Mouse (Mus musculus) ES-E14 (cell line): ENCODE measurements around the gene D7Ertd443e. TPM values are rescaled to one million over a fixed set of nuclear protein-coding genes. Genes with fewer than 3 reads are reported as not detected.
A peak's percentile ranks its signal among the peaks of the same experiment; 100 is the strongest.

ENCODE experiments used
- DNase-seq: peaks from one replicate; pipeline ENCODE4 v3.0.0-alpha.2; 2013; ENCODE audit warnings: low read depth, low spot score
- H3K27ac ChIP-seq: 2 replicates; pipeline ENCODE4 v1.5.1; 2012; ENCODE audit warnings: low read depth, mild to moderate bottlenecking, low read length, moderate library complexity, mixed read lengths; ENCODE audit not compliant: poor library complexity, insufficient read depth, severe bottlenecking
- H3K36me3 ChIP-seq: 2 replicates; pipeline ENCODE4 v1.6.1; 2012; ENCODE audit warnings: mild to moderate bottlenecking, low read length, moderate library complexity, mixed read lengths; ENCODE audit not compliant: control insufficient read depth, poor library complexity, insufficient read depth, severe bottlenecking
- H3K4me1 ChIP-seq, 2 experiments: fragments of 150-350 bp in 1 of 2; sonication (generic) in 1 of 2; 2 replicates each; pipeline ENCODE4 v1.6.1; 2012; ENCODE audit warnings: low read length in 2 of 2, mild to moderate bottlenecking in 1 of 2, mixed read lengths in 1 of 2; ENCODE audit not compliant: control insufficient read depth in 2 of 2, insufficient read depth in 2 of 2, poor library complexity in 1 of 2
- H3K4me3 ChIP-seq, 2 experiments: fragments of 150-350 bp in 1 of 2; sonication (generic) in 1 of 2; 2 replicates each; pipeline ENCODE4 v1.5.1; 2012; ENCODE audit warnings: low read length in 2 of 2, low read depth in 1 of 2, mild to moderate bottlenecking in 1 of 2, mixed read lengths in 1 of 2; ENCODE audit not compliant: insufficient read depth in 1 of 2, poor library complexity in 1 of 2, severe bottlenecking in 1 of 2
- H3K9ac ChIP-seq: 2 replicates; pipeline ENCODE4 v1.6.1; 2012; ENCODE audit warnings: low read depth, mild to moderate bottlenecking, low read length, mixed read lengths; ENCODE audit not compliant: poor library complexity, insufficient read depth, severe bottlenecking
- H3K9me3 ChIP-seq: fragments of 150-350 bp; sonication (generic); 2 replicates; pipeline ENCODE4 v1.6.1; 2012; ENCODE audit warnings: low read depth, mild to moderate bottlenecking, low read length; ENCODE audit not compliant: control insufficient read depth, insufficient read depth
- CHD2 ChIP-seq: IDR thresholded peaks from 2 replicates; pipeline ENCODE4 v1.6.1; 2014; ENCODE audit warnings: mild to moderate bottlenecking, low read depth, low read length, inconsistent platforms
- HCFC1 ChIP-seq: IDR thresholded peaks from 2 replicates; pipeline ENCODE4 v1.6.1; 2012; ENCODE audit warnings: low read length, inconsistent platforms, borderline replicate concordance; ENCODE audit not compliant: insufficient read depth
- MAFK ChIP-seq: IDR thresholded peaks from 2 replicates; pipeline ENCODE4 v1.6.1; 2014; ENCODE audit warnings: mild to moderate bottlenecking, low read depth, low read length, inconsistent platforms; ENCODE audit not compliant: insufficient read depth
- ZC3H11A ChIP-seq: IDR thresholded peaks from 2 replicates; pipeline ENCODE4 v1.6.1; 2012; ENCODE audit warnings: low read depth, mild to moderate bottlenecking, inconsistent platforms, low read length, borderline replicate concordance
- ZNF384 ChIP-seq: IDR thresholded peaks from 2 replicates; pipeline ENCODE4 v1.6.1; 2012; ENCODE audit warnings: low read depth, low read length, inconsistent platforms
- in situ Hi-C, 2 experiments: fragments of 600-800 bp; cut with MboI; formaldehyde crosslinking; loops; one replicate each; pipeline ENCODE4 v1.15.1; 2025; ENCODE audit warnings: low sequenced_read_pairs in 2 of 2, inconsistent platforms in 1 of 2; ENCODE audit not compliant: unreplicated experiment in 2 of 2
- total RNA-seq: library from RNA; depleted of rRNA; stranded (reverse); fragments of 300-350 nt; gene quantifications from 2 replicates; pipeline ENCODE4 v1.2.3, GENCODE M21; 2012

Gene D7Ertd443e
- total RNA-seq, 1 experiment: not detected

GRCm38 (mm10) chr7:134263146-134263906 lies 122.1 kb downstream of the D7Ertd443e start:
- in situ Hi-C loops: no loop called here
- Histone ChIP-seq H3K36me3 (no peaks in the 10 kb centered on the region), H3K9ac (no peak overlapping the region), H3K4me1 (peaks cover 0 to 3% of the 10 kb centered on the region in 2 experiments; a peak in 1 of 4 replicates), H3K27ac (no peak overlapping the region), H3K9me3 (no peaks in the 10 kb centered on the region), H3K4me3 (no peak overlapping the region)
- DNase-seq: peak; percentile 87
- TF ChIP-seq CHD2 (no peak), HCFC1 (no peak), MAFK (no peak), ZC3H11A (no peak), ZNF384 (no peak)

- no peaks in the 10 kb centered on the region for H3K9me3 ChIP-seq
- TF ChIP-seq HCFC1 (no peak), ZNF384 (peak; percentile 79), ZC3H11A (no peak), MAFK (peak; percentile 66), CHD2 (no peak)
- H3K4me1 ChIP-seq: peaks cover 0 to 3% of the 10 kb centered on the region in 2 experiments; a peak in 1 of 4 replicates
- no peak overlapping the region for H3K4me3 ChIP-seq
- no peak overlapping the region for H3K27ac ChIP-seq
- no peaks in the 10 kb centered on the region for H3K36me3 ChIP-seq
- DNase-seq: no peak
- no peak overlapping the region for H3K9ac ChIP-seq
- in situ Hi-C loops: no loop called here
These were observed 124.3 kb downstream of the D7Ertd443e start for GRCm38 (mm10) chr7:134261003-134261701.

- Histone ChIP-seq H3K9ac (no peak overlapping the region), H3K4me1 (peaks cover 0 to 3% of the 10 kb centered on the region in 2 experiments; a peak in 2 of 4 replicates), H3K9me3 (no peaks in the 10 kb centered on the region), H3K4me3 (no peak overlapping the region), H3K36me3 (no peaks in the 10 kb centered on the region), H3K27ac (no peak overlapping the region)
- in situ Hi-C loops: no loop called here
- no peak for DNase-seq
- TF ChIP-seq ZNF384 (no peak), HCFC1 (no peak), ZC3H11A (no peak), MAFK (no peak), CHD2 (no peak)
These were observed 135.1 kb downstream of the D7Ertd443e start for GRCm38 (mm10) chr7:134250273-134250870.

GRCm38 (mm10) chr7:134248041-134248440 lies 137.4 kb downstream of the D7Ertd443e start:
- in situ Hi-C loops: no loop called here
- no peak for DNase-seq
- TF ChIP-seq MAFK: no peak
- no peak for TF ChIP-seq HCFC1
- TF ChIP-seq ZNF384: no peak
- TF ChIP-seq ZC3H11A: no peak
- no peak for TF ChIP-seq CHD2

More at GRCm38 (mm10) chr7:134248041-134248440, 137.4 kb downstream of the D7Ertd443e start:
- no peak overlapping the region for H3K9ac ChIP-seq
- no peaks in the 10 kb centered on the region for H3K36me3 ChIP-seq
- H3K9me3 ChIP-seq: no peaks in the 10 kb centered on the region
- H3K4me3 ChIP-seq: no peak overlapping the region
- peaks cover 0 to 3% of the 10 kb centered on the region in 2 experiments; a peak in 2 of 4 replicates for H3K4me1 ChIP-seq
- no peak overlapping the region for H3K27ac ChIP-seq
